Mouse (Mus musculus) heart, embryonic 13.5 days (tissue): ENCODE results near the gene Tas1r2. TPM values are rescaled to one million over a fixed set of nuclear protein-coding genes. Genes with fewer than 3 reads are reported as not detected.

Experiments used
- ATAC-seq: fragments of 200-750 bp; cut with Nextera tagmentation; 2 replicates; pipeline ENCODE4 v1.8.0; 2017; ENCODE audit warnings: moderate TSS enrichment; ENCODE audit not compliant: insufficient number of reproducible peaks, low FRiP score, low TSS enrichment; ENCODE audit errors: extremely low read depth
- H3K27ac ChIP-seq: fragments of 300-500 bp; sonication (generic); replicated peaks from 2 replicates; pipeline ENCODE4 v1.5.1; 2015; ENCODE audit warnings: moderate library complexity, mild to moderate bottlenecking, inconsistent platforms
- H3K27me3 ChIP-seq: fragments of 300-500 bp; sonication (generic); replicated peaks from 2 replicates; pipeline ENCODE4 v1.6.1; 2015; ENCODE audit warnings: mild to moderate bottlenecking, inconsistent platforms
- H3K36me3 ChIP-seq: fragments of 300-500 bp; sonication (generic); 2 replicates; pipeline ENCODE4 v1.6.1; 2015; ENCODE audit warnings: mild to moderate bottlenecking, inconsistent platforms
- H3K4me1 ChIP-seq: fragments of 300-500 bp; sonication (generic); 2 replicates; pipeline ENCODE4 v1.6.1; 2015; ENCODE audit warnings: inconsistent platforms
- H3K4me2 ChIP-seq: fragments of 300-500 bp; sonication (generic); 2 replicates; pipeline ENCODE4 v1.6.1; 2015; ENCODE audit warnings: inconsistent platforms, mild to moderate bottlenecking, moderate library complexity
- H3K4me3 ChIP-seq: fragments of 300-500 bp; sonication (generic); 2 replicates; pipeline ENCODE4 v1.5.1; 2015; ENCODE audit warnings: moderate library complexity, mild to moderate bottlenecking, inconsistent platforms
- H3K9ac ChIP-seq: fragments of 300-500 bp; sonication (generic); 2 replicates; pipeline ENCODE4 v1.6.1; 2015; ENCODE audit warnings: inconsistent platforms, mild to moderate bottlenecking, moderate library complexity
- H3K9me3 ChIP-seq: fragments of 300-500 bp; sonication (generic); 2 replicates; pipeline ENCODE4 v1.6.1; 2016; ENCODE audit warnings: inconsistent platforms
- WGBS: fragments of 180-500 bp; shearing (Covaris S2); methylation state at CpG from one replicate; pipeline ENCODE4 v1.1.7; 2015; ENCODE audit warnings: mixed read lengths; 5-methylcytosine and 5-hydroxymethylcytosine counted together
- polyA plus RNA-seq: library from polyadenylated mRNA; unstranded; fragments of >200 nt; fragmentation: Nextera tagmentation; extraction: Ambion mirVana; gene quantifications from 2 replicates; pipeline ENCODE4 v1.2.1, GENCODE M21; 2015

Tas1r2 gene
- polyA plus RNA-seq, 1 experiment from 2014 or later, result not detected

- H3K4me1 ChIP-seq, result no peaks in the 10 kb centered on the region
- no peak for ATAC-seq
- no peak overlapping the region for H3K27ac ChIP-seq
- H3K9ac ChIP-seq, result no peak overlapping the region
- H3K27me3 ChIP-seq, result peaks cover 21% of the 10 kb centered on the region; the same call in 1 of the 2 replicates
- H3K4me2 ChIP-seq, result no peak overlapping the region
- 11% methylated on average over 6 of the region's 6 CpGs for WGBS
- no peak overlapping the region for H3K4me3 ChIP-seq
- H3K36me3 ChIP-seq, result no peaks in the 10 kb centered on the region
- no peaks in the 10 kb centered on the region for H3K9me3 ChIP-seq
Observed at GRCm38 (mm10) chr4:139669847-139670246, 16.5 kb downstream of the Tas1r2 start.

DNA sequence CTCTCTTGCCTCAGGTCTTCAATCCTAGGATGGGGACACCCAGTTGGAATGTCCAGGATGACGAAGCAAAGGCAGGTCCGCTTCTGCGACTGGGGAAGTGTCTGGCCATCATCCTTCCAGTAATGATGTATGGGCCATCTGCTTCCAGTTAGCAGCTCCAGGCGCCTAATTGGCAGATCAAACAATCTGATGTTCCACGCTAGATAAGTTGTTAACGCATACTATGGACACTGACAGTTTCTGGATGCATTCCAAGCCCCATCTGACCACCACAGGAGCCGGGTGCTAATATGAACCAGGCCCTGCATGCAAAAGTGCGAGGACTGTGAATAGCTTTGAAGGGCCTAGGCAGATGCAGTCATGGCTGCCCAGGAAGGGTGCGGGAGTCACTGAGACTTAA, 22.4 kb downstream of the Tas1r2 start:
- Histone ChIP-seq H3K9ac (no peak overlapping the region), H3K27me3 (peaks cover 27% of the 10 kb centered on the region; the same call in 1 of the 2 replicates), H3K36me3 (no peaks in the 10 kb centered on the region), H3K4me1 (no peaks in the 10 kb centered on the region), H3K4me2 (no peak overlapping the region), H3K27ac (no peak overlapping the region), H3K4me3 (no peak overlapping the region), H3K9me3 (peaks cover 23% of the 10 kb centered on the region)
- no peak for ATAC-seq
- 46% methylated on average over 9 of the region's 9 CpGs for WGBS

DNA sequence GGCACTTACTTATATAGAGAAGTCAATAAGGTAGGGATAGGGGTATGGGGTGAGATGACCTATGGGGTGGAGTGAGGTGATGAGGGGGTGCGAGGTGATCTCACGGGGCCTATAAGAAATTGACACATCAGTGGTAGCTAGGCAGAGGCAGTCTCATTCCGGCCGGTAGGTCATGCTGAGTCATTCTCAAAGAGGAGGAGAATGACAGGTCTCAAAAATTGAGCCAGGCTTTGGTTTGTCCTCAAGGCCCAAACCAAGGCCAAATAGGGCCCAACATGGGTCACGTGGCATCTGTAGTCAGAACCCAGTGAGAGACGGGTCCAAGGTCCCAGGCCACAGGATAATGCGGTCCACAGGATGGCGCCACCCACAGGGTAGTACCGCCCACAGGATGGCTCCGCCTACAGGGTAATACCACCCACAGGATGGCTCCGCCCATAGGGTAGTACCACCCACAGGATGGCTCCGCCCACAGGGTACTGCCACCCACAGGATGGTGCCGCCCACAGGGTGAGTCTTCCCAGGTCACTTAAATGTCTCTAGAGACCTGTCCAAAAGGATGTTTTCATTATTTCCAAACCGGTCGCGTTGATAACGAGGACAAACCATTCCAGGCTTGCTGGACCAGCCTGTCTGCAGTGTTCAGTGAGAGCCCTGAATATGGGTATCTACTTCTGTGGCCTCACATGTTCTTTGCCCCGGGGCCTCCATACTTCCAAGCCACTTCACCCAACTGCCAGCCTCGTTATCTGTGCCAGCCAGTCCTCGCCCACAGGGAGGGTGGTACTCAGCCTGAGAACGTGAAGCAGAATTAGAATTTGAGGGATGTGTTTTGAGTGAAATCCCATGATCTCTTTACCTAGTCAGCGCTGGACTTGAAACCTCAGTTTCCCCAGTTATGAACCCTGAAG, 30.6 kb downstream of the Tas1r2 start:
- peaks cover 20% of the 10 kb centered on the region for H3K27me3 ChIP-seq

GRCm38 (mm10) chr4:139684639-139685017, 31.3 kb downstream of the Tas1r2 start:
- no peaks in the 10 kb centered on the region for H3K36me3 ChIP-seq
- H3K9me3 ChIP-seq, result peaks cover 17% of the 10 kb centered on the region; the same call in 1 of the 2 replicates
- WGBS, result 13% methylated on average over 3 of the region's 3 CpGs
- H3K4me2 ChIP-seq, result no peak overlapping the region
- peaks cover 2% of the 10 kb centered on the region; the same call in 1 of the 2 replicates for H3K4me1 ChIP-seq
- H3K4me3 ChIP-seq, result no peak overlapping the region
- no peak overlapping the region for H3K27ac ChIP-seq
- H3K27me3 ChIP-seq, result peaks cover 24% of the 10 kb centered on the region
- H3K9ac ChIP-seq, result no peak overlapping the region
- no peak for ATAC-seq

More for the DNA sequence above, 30.6 kb downstream of the Tas1r2 start:
- WGBS, result 72% methylated on average over 22 of the region's 22 CpGs
- H3K9ac ChIP-seq, result no peak overlapping the region
- H3K4me1 ChIP-seq, result no peaks in the 10 kb centered on the region
- no peak overlapping the region for H3K4me3 ChIP-seq
- no peak overlapping the region for H3K27ac ChIP-seq
- no peak for ATAC-seq
- peaks cover 23% of the 10 kb centered on the region; the same call in 1 of the 2 replicates for H3K9me3 ChIP-seq
- H3K36me3 ChIP-seq, result no peaks in the 10 kb centered on the region
- H3K4me2 ChIP-seq, result no peak overlapping the region

DNA sequence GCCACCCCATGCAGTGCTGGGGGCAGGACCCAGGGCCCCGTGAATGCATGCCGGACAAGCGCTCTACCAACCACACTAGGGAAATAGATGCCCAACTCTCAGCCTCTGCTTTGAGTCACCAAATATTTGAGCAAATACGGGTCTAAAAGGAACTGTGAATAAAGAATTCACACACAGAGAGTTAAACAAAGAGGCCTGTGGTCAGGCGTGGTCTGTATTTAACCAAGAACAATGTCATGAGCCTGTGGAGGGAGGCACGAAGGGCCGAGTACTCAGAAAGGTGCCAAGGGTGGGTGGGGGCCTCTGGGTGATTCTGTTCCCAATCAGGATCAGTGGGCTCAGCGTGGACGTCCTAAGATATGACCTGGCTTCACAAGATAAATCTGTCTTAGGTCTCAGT, 34.7 kb downstream of the Tas1r2 start:
- WGBS, result 69% methylated on average over 9 of the region's 9 CpGs
- peaks cover 58% of the 10 kb centered on the region for H3K27me3 ChIP-seq
- H3K9me3 ChIP-seq, result no peaks in the 10 kb centered on the region

GRCm38 (mm10) chr4:139689627-139690269, 36.4 kb downstream of the Tas1r2 start:
- no peak for ATAC-seq
- no peak overlapping the region for H3K9ac ChIP-seq
- peaks cover 71% of the 10 kb centered on the region for H3K27me3 ChIP-seq
- H3K9me3 ChIP-seq, result no peaks in the 10 kb centered on the region
- H3K4me3 ChIP-seq, result no peak overlapping the region
- WGBS, result 31% methylated on average over 7 of the region's 7 CpGs
- no peaks in the 10 kb centered on the region for H3K36me3 ChIP-seq
- no peak overlapping the region for H3K27ac ChIP-seq
- H3K4me2 ChIP-seq, result no peak overlapping the region
- H3K4me1 ChIP-seq, result peaks cover 6% of the 10 kb centered on the region; the same call in 1 of the 2 replicates

More for the DNA sequence above, 34.7 kb downstream of the Tas1r2 start:
- no peak overlapping the region for H3K9ac ChIP-seq
- no peak for ATAC-seq
- no peak overlapping the region for H3K4me3 ChIP-seq
- no peak overlapping the region for H3K27ac ChIP-seq
- H3K4me2 ChIP-seq, result no peak overlapping the region
- H3K4me1 ChIP-seq, result peaks cover 6% of the 10 kb centered on the region; the same call in 1 of the 2 replicates
- no peaks in the 10 kb centered on the region for H3K36me3 ChIP-seq

GRCm38 (mm10) chr4:139693315-139693714, 40.0 kb downstream of the Tas1r2 start:
- no peak overlapping the region for H3K4me2 ChIP-seq

GRCm38 (mm10) chr4:139697755-139698154, 44.4 kb downstream of the Tas1r2 start:
- WGBS, result 7% methylated on average over 9 of the region's 9 CpGs
- Histone ChIP-seq H3K4me2 (no peak overlapping the region), H3K36me3 (no peaks in the 10 kb centered on the region)

More at GRCm38 (mm10) chr4:139693315-139693714, 40.0 kb downstream of the Tas1r2 start:
- ATAC-seq, result no peak
- H3K27ac ChIP-seq, result no peak overlapping the region
- H3K4me3 ChIP-seq, result no peak overlapping the region
- H3K27me3 ChIP-seq, result peaks cover 84% of the 10 kb centered on the region
- H3K4me1 ChIP-seq, result peaks cover 10% of the 10 kb centered on the region; the same call in 1 of the 2 replicates
- WGBS, result 54% methylated on average over 5 of the region's 5 CpGs
- H3K36me3 ChIP-seq, result no peaks in the 10 kb centered on the region
- H3K9ac ChIP-seq, result no peak overlapping the region
- H3K9me3 ChIP-seq, result no peaks in the 10 kb centered on the region

GRCm38 (mm10) chr4:139698602-139699001, 45.3 kb downstream of the Tas1r2 start:
- H3K4me1 ChIP-seq, result 0 out of 2 replicates have a peak, but pooled peaks cover 3% of the 10 kb centered on the region
- no peak overlapping the region for H3K9ac ChIP-seq
- no peak for ATAC-seq
- no peaks in the 10 kb centered on the region for H3K9me3 ChIP-seq
- 49% methylated on average over 8 of the region's 8 CpGs for WGBS
- no peak overlapping the region for H3K4me2 ChIP-seq
- H3K27me3 ChIP-seq, result peaks cover 58% of the 10 kb centered on the region
- no peak overlapping the region for H3K27ac ChIP-seq
- H3K4me3 ChIP-seq, result no peak overlapping the region
- no peaks in the 10 kb centered on the region for H3K36me3 ChIP-seq

More at GRCm38 (mm10) chr4:139697755-139698154, 44.4 kb downstream of the Tas1r2 start:
- no peak for ATAC-seq
- 0 out of 2 replicates have a peak, but pooled peaks cover 3% of the 10 kb centered on the region for H3K4me1 ChIP-seq
- peaks cover 67% of the 10 kb centered on the region for H3K27me3 ChIP-seq
- no peak overlapping the region for H3K4me3 ChIP-seq
- H3K9ac ChIP-seq, result no peak overlapping the region
- H3K27ac ChIP-seq, result no peak overlapping the region
- no peaks in the 10 kb centered on the region for H3K9me3 ChIP-seq

DNA sequence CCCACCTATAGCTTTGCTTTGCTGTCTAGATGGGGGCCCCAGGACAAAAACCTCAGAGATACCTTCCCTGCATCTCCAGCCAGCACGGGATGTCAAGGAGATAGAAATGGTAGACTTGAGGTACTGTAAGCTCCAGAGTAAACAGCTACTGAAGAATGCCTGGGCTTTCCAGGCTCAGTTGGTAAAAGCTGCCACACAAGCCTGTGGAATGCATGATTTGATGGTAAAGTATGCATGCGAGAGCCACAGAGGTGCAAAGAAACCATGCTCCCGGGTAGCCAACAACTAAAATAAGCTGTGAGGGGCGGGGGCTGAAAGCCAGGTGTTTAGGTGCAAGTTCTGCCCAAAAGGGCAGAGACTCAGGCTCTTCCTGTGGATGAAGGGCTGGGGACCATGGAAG, 49.6 kb downstream of the Tas1r2 start:
- no peaks in the 10 kb centered on the region for H3K36me3 ChIP-seq
- H3K4me3 ChIP-seq, result no peak overlapping the region
- no peaks in the 10 kb centered on the region for H3K9me3 ChIP-seq
- 43% methylated on average over 4 of the region's 4 CpGs for WGBS
- H3K4me1 ChIP-seq, result no peaks in the 10 kb centered on the region
- no peak overlapping the region for H3K9ac ChIP-seq
- peaks cover 51% of the 10 kb centered on the region for H3K27me3 ChIP-seq
- ATAC-seq, result no peak
- no peak overlapping the region for H3K27ac ChIP-seq
- H3K4me2 ChIP-seq, result no peak overlapping the region

DNA sequence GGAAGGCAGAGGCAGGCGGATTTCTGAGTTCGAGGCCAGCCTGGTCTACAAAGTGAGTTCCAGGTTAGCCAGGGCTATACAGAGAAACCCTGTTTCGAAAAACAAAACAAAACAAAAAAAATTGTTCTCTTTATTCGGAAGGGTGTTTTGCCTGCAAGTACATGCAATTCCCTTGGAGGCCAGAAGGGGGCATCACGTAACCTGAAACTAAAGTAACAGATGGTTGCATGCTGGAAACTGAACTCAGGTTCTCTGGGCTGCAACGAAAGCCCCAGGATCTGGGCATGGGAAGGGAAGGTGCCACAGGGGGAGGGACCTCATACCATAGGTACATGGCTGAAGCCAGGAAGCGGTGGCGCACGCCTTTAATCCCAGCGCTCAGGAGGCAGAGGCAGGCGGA, 50.1 kb downstream of the Tas1r2 start:
- 65% methylated on average over 11 of the region's 11 CpGs for WGBS
- no peak for ATAC-seq
- no peak overlapping the region for H3K27ac ChIP-seq

More for the DNA sequence above, 50.1 kb downstream of the Tas1r2 start:
- peaks cover 51% of the 10 kb centered on the region for H3K27me3 ChIP-seq
- no peak overlapping the region for H3K4me2 ChIP-seq
- no peak overlapping the region for H3K4me3 ChIP-seq
- no peaks in the 10 kb centered on the region for H3K9me3 ChIP-seq
- H3K36me3 ChIP-seq, result no peaks in the 10 kb centered on the region
- no peak overlapping the region for H3K9ac ChIP-seq
- no peaks in the 10 kb centered on the region for H3K4me1 ChIP-seq
